Mouse (Mus musculus): Measurements from ENCODE around the gene Srebf2. TPM values are rescaled to one million over a fixed set of nuclear protein-coding genes. Genes with fewer than 3 reads are reported as not detected.

The Srebf2 gene
- polyA plus RNA-seq, 1 experiment from 2014 or later, result 159 TPM

DNA sequence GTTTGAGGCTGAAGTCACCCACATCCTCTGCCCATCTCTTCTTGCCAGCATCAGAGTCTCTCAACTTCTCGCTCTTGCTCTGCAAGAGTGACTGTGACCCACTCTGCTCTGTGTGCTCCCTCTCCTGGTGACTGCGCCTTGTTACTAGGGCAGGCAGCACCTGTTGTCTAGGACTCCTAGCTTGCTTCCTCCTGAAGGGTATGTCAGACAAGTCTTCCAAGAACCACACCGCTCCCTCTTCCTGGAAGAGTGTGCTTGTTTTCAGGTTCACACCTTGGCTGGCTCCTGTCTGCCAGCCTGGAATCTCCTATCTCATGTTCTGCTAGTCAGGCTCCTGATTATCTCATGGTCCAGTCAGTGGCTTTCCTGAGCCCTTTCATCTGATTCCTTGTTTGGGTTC lies 6.6 kb upstream of the Srebf2 start:
- Histone ChIP-seq H3K9me3 (replicated peaks) (no peaks in the 10 kb centered on the region), H3K9ac (no peak overlapping the region), H3K36me3 (0 out of 2 replicates have a peak, but pooled peaks cover 14% of the 10 kb centered on the region), H3K27me3 (no peaks in the 10 kb centered on the region), H3K4me3 (replicated peaks) (no peak overlapping the region), H3K4me2 (replicated peaks) (no peak overlapping the region), H3K4me1 (peaks cover 8% of the 10 kb centered on the region), H3K27ac (replicated peaks) (no peak overlapping the region)
- no peak for ATAC-seq (ENCODE audit: insufficient number of reproducible peaks, low FRiP score, low TSS enrichment, low read depth)
- 80% methylated on average over 3 of the region's 3 CpGs for WGBS

DNA sequence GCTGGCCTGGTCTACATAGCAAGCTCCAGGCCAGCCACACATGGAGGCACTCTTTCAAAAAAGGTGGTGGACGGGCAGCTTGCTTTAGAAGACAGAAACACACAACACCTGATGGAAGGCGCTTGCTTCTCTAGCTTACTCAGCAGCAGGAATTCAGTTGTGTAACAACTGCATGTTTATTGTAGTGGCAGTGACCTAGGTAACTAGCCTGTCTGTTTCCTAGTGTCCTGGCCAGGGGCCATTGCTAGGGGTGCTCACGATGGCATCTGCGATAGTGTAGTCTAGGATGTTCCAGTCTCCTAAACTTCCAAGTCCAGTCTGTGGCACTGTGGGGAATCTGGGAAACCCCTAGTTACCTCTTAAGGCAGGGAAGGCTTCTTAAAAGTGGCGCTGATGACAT lies 2.8 kb upstream of the Srebf2 start:
- Histone ChIP-seq H3K9me3 (replicated peaks) (no peaks in the 10 kb centered on the region), H3K36me3 (0 out of 2 replicates have a peak, but pooled peaks cover 11% of the 10 kb centered on the region), H3K27me3 (no peaks in the 10 kb centered on the region), H3K9ac (no peak overlapping the region), H3K27ac (replicated peaks) (no peak overlapping the region), H3K4me1 (peaks cover 29% of the 10 kb centered on the region), H3K4me2 (replicated peaks) (no peak overlapping the region), H3K4me3 (replicated peaks) (no peak overlapping the region)
- ATAC-seq (ENCODE audit: insufficient number of reproducible peaks, low FRiP score, low TSS enrichment, low read depth), result no peak
- WGBS, result 86% methylated on average over 5 of the region's 5 CpGs

DNA sequence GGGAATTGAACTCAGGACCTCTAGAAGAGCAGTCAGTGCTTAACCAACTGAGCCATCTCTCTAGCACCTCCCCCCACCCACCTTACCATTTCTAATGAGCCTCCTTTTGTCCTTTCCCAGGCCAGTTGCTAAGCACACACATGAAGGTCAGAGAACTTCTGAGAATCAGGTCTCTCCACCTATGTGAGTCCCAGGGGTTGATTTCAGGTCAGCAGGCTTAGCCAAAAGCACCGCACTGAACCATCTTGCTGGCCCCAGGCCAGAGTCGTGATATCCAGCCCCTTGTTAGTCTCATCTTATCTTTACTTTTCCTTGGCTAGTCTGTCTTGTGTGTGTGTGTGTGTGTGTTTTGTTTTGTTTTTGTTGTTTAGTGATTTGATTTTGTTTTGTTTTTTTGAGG lies 1.6 kb upstream of the Srebf2 start:
- H3K4me3 ChIP-seq (replicated peaks), result no peak overlapping the region
- no peak overlapping the region for H3K9ac ChIP-seq
- 47% methylated on average over 2 of the region's 2 CpGs for WGBS
- no peak for ATAC-seq (ENCODE audit: insufficient number of reproducible peaks, low FRiP score, low TSS enrichment, low read depth)
- peaks cover 33% of the 10 kb centered on the region for H3K4me1 ChIP-seq
- no peaks in the 10 kb centered on the region for H3K27me3 ChIP-seq
- H3K4me2 ChIP-seq (replicated peaks), result no peak overlapping the region
- no peaks in the 10 kb centered on the region for H3K9me3 ChIP-seq (replicated peaks)
- peak overlapping the region; percentile 86 for H3K27ac ChIP-seq (replicated peaks)
- H3K36me3 ChIP-seq, result 0 out of 2 replicates have a peak, but pooled peaks cover 11% of the 10 kb centered on the region

DNA sequence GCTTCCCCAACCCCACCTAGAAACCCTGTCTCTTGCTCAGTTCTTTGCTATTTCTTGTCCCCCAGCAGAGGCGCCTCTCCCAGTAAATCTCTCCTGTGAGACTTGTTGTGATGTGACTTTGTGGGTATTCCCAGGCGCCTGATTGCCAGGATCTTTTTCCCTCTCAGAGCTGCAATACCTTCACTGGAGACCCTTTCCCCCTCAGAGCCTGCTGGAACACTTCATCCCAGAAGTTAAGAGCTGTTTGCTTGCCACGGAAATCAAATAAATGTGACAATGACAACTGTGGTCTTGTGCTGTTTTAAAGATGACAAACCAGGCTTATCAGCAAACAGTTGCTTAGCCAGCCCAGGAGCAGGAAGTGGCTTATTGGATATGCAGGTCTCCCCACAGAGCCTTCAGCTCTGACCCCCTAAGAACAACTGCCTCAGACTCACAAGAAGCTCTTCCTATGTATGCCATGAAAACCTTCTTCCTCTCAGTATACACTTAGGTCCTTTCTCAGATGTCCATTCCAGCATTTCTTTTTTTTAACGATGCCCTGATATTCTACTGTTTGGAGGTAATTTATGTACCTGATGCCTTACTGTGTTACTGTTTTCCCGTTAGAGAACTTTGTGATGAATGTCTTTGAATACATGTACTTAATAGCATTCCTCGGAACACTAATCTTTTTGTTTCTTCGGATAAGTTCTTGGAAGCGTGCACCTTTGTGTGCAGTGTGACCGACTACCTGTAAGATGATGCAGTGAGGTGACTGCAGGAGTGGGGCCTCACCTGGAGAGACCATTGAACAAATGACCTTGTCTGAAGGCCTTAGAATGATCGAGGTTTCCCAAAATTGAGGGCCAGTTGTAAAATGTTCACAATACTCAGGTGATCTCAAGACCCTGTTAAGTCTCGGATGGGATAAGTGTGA lies 871 bp upstream of the Srebf2 start:
- H3K27ac ChIP-seq (replicated peaks), result peak overlapping the region; percentile 86
- H3K27me3 ChIP-seq, result no peaks in the 10 kb centered on the region
- H3K36me3 ChIP-seq, result 0 out of 2 replicates have a peak, but pooled peaks cover 5% of the 10 kb centered on the region
- 14% methylated on average over 11 of the region's 11 CpGs for WGBS
- H3K4me2 ChIP-seq (replicated peaks), result peak overlapping the region; percentile 75
- ATAC-seq (ENCODE audit: insufficient number of reproducible peaks, low FRiP score, low TSS enrichment, low read depth), result no peak; the same call in 1 of the 2 replicates
- no peak overlapping the region for H3K9ac ChIP-seq
- peaks cover 36% of the 10 kb centered on the region for H3K4me1 ChIP-seq
- H3K9me3 ChIP-seq (replicated peaks), result no peaks in the 10 kb centered on the region
- peak overlapping the region; percentile 83 for H3K4me3 ChIP-seq (replicated peaks)

DNA sequence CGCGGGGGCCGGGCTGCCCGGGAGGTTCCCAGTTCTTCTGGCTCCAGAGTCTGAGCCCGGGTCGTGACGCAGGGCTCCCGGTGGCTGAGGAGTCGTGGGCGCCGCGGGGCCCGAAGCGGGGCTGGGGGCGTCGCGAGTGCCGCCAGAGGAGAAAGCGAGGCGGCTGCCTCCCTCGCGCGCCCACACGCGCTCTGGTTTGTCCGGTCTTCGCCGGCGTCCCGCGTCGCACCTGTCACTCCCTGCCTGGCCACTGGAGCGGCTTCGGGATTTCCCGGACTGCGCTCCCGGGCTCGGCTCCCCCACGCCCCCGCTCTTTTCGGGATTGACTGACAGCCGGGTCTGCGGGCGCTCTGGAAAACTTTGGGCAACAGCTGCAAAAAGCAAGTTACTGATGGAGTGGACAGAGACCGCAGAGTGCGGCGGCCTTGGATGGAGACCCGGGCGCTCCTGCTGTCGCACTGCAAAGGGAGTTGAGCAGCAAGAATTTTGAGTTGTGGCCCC lies 680 bp downstream of the Srebf2 start:
- H3K9ac ChIP-seq, result peak overlapping the region; percentile 86
- no peaks in the 10 kb centered on the region for H3K27me3 ChIP-seq
- H3K9me3 ChIP-seq (replicated peaks), result no peaks in the 10 kb centered on the region
- H3K27ac ChIP-seq (replicated peaks), result peak overlapping the region; percentile 96
- peak overlapping the region; percentile 83 for H3K4me3 ChIP-seq (replicated peaks)
- ATAC-seq (ENCODE audit: insufficient number of reproducible peaks, low FRiP score, low TSS enrichment, low read depth), result 0 out of 2 replicates have a peak, but pooled peaks have one; percentile 5
- H3K4me1 ChIP-seq, result peaks cover 46% of the 10 kb centered on the region
- WGBS, result 0% methylated on average over 43 of the region's 50 CpGs
- H3K4me2 ChIP-seq (replicated peaks), result peak overlapping the region; percentile 75
- H3K36me3 ChIP-seq, result no peaks in the 10 kb centered on the region

DNA sequence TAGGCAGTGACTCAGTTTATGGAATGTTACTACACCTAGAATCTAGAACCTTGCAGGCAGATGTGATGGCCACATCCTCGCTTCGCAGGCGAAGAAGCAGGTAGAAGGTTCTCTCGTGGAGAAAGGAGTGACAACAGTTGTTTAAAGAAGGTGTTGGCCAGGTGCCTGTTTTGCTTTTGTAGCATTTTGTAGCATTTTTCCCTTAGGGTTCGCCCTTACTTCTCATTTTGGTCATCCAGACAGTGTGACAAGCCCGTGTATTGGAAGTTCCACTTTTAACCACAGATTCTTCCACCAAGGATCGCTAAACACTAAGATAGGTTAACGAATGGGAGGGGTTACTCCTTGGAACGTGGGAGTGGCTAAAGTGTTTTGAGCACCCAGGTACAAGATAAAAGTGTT lies 1.5 kb downstream of the Srebf2 start:
- Histone ChIP-seq H3K4me3 (replicated peaks) (peak overlapping the region; percentile 83), H3K4me1 (peaks cover 53% of the 10 kb centered on the region), H3K36me3 (0 out of 2 replicates have a peak, but pooled peaks cover under 1% of the 10 kb centered on the region), H3K27me3 (no peaks in the 10 kb centered on the region), H3K27ac (replicated peaks) (peak overlapping the region; percentile 96), H3K9ac (peak overlapping the region; percentile 86), H3K9me3 (replicated peaks) (no peaks in the 10 kb centered on the region), H3K4me2 (replicated peaks) (peak overlapping the region; percentile 75)
- WGBS, result 17% methylated on average over 9 of the region's 9 CpGs
- ATAC-seq (ENCODE audit: insufficient number of reproducible peaks, low FRiP score, low TSS enrichment, low read depth), result no peak

DNA sequence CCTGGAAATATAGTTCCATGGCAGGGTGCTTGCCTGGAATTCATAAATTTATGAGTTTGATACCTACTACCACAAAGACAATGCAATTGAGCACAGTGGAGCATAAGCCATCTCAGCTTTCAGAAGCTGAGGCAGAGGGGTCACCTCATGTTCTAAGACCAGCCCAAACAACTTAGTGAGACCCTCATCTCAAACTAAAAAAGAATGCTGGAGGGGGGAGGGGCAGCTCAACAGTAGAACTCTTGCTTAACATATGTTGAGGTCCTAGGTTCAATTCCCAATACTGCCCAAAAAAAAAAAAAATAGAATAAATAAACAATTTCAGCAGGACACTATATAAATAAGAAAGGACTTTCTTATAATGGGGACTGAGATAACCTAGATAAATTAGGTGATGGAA lies 3.1 kb downstream of the Srebf2 start:
- no peak for ATAC-seq (ENCODE audit: insufficient number of reproducible peaks, low FRiP score, low TSS enrichment, low read depth)
- 0 out of 2 replicates have a peak, but pooled peaks cover 3% of the 10 kb centered on the region for H3K36me3 ChIP-seq
- H3K27ac ChIP-seq (replicated peaks), result no peak overlapping the region
- H3K4me1 ChIP-seq, result peaks cover 60% of the 10 kb centered on the region
- no peak overlapping the region for H3K4me2 ChIP-seq (replicated peaks)
- H3K4me3 ChIP-seq (replicated peaks), result no peak overlapping the region
- no peak overlapping the region for H3K9ac ChIP-seq
- no peaks in the 10 kb centered on the region for H3K9me3 ChIP-seq (replicated peaks)
- H3K27me3 ChIP-seq, result no peaks in the 10 kb centered on the region

DNA sequence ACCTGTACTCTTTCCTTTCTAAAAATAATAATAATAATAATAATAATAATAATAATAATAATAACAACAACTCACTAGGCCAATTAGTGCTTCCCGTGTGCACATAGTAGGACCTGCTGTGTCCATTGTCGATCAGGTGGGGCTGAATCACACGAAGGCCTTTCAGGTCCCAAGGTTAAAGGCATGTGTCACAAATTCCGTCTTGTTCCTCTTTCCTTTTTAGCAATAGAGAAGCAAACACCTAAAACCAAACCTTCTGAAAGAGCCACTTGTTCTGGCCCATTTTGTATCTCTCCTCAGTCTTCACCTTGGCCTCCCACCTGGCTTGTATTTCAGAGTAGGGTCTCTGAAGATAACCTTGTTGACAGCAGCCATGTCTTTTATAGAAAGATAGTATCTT lies 4.2 kb downstream of the Srebf2 start:
- H3K9ac ChIP-seq, result no peak overlapping the region
- H3K4me1 ChIP-seq, result peaks cover 52% of the 10 kb centered on the region
- no peaks in the 10 kb centered on the region for H3K27me3 ChIP-seq
- no peak overlapping the region for H3K27ac ChIP-seq (replicated peaks)
- ATAC-seq (ENCODE audit: insufficient number of reproducible peaks, low FRiP score, low TSS enrichment, low read depth), result no peak
- H3K9me3 ChIP-seq (replicated peaks), result no peaks in the 10 kb centered on the region
- no peak overlapping the region for H3K4me3 ChIP-seq (replicated peaks)
- 0 out of 2 replicates have a peak, but pooled peaks cover 3% of the 10 kb centered on the region for H3K36me3 ChIP-seq
- WGBS, result 87% methylated on average over 4 of the region's 4 CpGs
- no peak overlapping the region for H3K4me2 ChIP-seq (replicated peaks)

DNA sequence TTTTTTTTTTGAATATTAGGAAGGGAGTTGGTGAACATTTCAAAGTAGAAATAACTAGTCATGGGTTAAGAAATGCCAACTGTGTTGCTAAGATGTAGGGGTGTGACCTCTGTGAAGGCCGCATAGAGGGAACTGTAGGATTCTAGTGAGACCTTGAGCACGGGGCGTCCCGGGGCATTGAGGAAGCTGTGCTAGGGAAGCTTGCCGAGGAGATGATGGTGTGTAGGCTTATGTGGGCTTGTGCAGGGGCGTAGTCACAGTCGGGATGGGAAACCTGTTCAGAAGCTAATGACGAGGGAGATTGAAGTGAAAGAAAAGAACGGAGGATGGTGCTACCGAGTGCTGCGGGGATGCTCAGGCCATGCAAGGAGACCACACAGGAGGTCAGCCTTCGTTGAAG lies 5.0 kb downstream of the Srebf2 start:
- H3K27ac ChIP-seq (replicated peaks), result peak overlapping the region; percentile 76; the same call in 1 of the 2 replicates
- H3K4me1 ChIP-seq, result peaks cover 51% of the 10 kb centered on the region
- 71% methylated on average over 12 of the region's 12 CpGs for WGBS
- H3K9ac ChIP-seq, result no peak overlapping the region
- no peaks in the 10 kb centered on the region for H3K9me3 ChIP-seq (replicated peaks)
- ATAC-seq (ENCODE audit: insufficient number of reproducible peaks, low FRiP score, low TSS enrichment, low read depth), result no peak
- H3K4me2 ChIP-seq (replicated peaks), result peak overlapping the region; percentile 9; the same call in 1 of the 2 replicates
- 0 out of 2 replicates have a peak, but pooled peaks cover 3% of the 10 kb centered on the region for H3K36me3 ChIP-seq
- H3K27me3 ChIP-seq, result no peaks in the 10 kb centered on the region
- no peak overlapping the region for H3K4me3 ChIP-seq (replicated peaks)

DNA sequence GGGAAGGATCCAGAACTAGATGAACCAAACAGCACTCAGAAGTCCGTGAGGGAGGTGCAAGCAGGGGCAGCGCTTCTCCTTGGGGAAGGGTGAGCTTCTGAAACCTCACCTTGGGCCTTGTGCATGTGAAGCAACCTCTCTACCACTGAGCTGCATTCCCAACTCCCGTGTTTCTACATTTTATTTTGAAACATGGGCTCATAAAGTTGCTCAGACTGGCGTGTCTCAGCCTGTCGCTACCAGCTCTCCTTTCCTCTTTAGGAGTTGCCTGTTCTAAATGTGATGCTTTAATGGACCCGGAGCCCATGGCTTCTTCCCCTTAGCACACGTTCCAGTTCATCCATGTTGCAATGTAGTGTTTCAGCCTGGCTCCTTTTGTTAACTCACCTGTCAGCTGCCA lies 5.5 kb downstream of the Srebf2 start:
- WGBS, result 67% methylated on average over 7 of the region's 7 CpGs
- H3K9ac ChIP-seq, result no peak overlapping the region
- H3K4me1 ChIP-seq, result peaks cover 53% of the 10 kb centered on the region
- H3K36me3 ChIP-seq, result 0 out of 2 replicates have a peak, but pooled peaks cover 3% of the 10 kb centered on the region
- H3K27me3 ChIP-seq, result no peaks in the 10 kb centered on the region
- peak overlapping the region; percentile 76; the same call in 1 of the 2 replicates for H3K27ac ChIP-seq (replicated peaks)
- H3K4me2 ChIP-seq (replicated peaks), result peak overlapping the region; percentile 9; the same call in 1 of the 2 replicates
- H3K9me3 ChIP-seq (replicated peaks), result no peaks in the 10 kb centered on the region
- no peak for ATAC-seq (ENCODE audit: insufficient number of reproducible peaks, low FRiP score, low TSS enrichment, low read depth)
- no peak overlapping the region for H3K4me3 ChIP-seq (replicated peaks)

DNA sequence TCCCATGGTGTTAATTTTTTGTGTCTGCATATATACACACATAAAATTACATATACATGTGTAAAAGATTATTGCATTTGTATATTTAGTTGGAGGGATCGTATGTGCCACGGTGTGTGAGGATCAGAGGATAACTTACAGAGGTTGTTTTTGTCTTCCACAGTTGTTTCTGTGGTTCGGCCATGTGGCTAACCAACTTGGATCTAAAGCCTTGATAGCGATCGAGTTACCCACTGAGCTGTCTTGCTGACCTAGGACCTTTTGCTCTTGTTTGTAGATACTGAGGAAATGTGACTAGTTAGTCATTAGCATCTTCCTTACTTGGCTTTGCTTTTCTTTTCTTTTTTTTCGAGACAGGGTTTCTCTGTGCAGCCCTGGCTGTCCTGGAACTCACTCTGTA lies 9.3 kb downstream of the Srebf2 start:
- ATAC-seq (ENCODE audit: insufficient number of reproducible peaks, low FRiP score, low TSS enrichment, low read depth), result no peak
- Histone ChIP-seq H3K9me3 (replicated peaks) (no peaks in the 10 kb centered on the region), H3K4me1 (peaks cover 74% of the 10 kb centered on the region), H3K9ac (no peak overlapping the region), H3K27ac (replicated peaks) (no peak overlapping the region), H3K27me3 (no peaks in the 10 kb centered on the region), H3K36me3 (0 out of 2 replicates have a peak, but pooled peaks cover 3% of the 10 kb centered on the region), H3K4me3 (replicated peaks) (no peak overlapping the region), H3K4me2 (replicated peaks) (no peak overlapping the region)
- WGBS, result 75% methylated on average over 6 of the region's 6 CpGs

Measured in embryonic facial prominence, embryonic 15.5 days (tissue).